Mouse (Mus musculus) neural tube, embryonic 14.5 days (tissue): ENCODE results near the gene Gm10306. TPM values are rescaled to one million over a fixed set of nuclear protein-coding genes. Genes with fewer than 3 reads are reported as not detected.

Source experiments
- ATAC-seq: fragments of 200-750 bp; cut with Nextera tagmentation; 2 replicates; pipeline ENCODE4 v1.8.0; 2017; ENCODE audit warnings: low read depth, mild to moderate bottlenecking, moderate TSS enrichment, moderate library complexity
- H3K27ac ChIP-seq: fragments of 300-500 bp; sonication (generic); 2 replicates; pipeline ENCODE4 v1.5.1; 2014; ENCODE audit warnings: low read depth, mild to moderate bottlenecking, control low read depth, low read length, moderate library complexity, mixed read lengths
- H3K27me3 ChIP-seq: fragments of 300-500 bp; sonication (generic); 2 replicates; pipeline ENCODE4 v1.6.1; 2014; ENCODE audit warnings: low read length; ENCODE audit not compliant: control insufficient read depth, insufficient read depth
- H3K36me3 ChIP-seq: fragments of 300-500 bp; sonication (generic); 2 replicates; pipeline ENCODE4 v1.6.1; 2014; ENCODE audit warnings: low read length, mixed read lengths; ENCODE audit not compliant: control insufficient read depth, insufficient read depth
- H3K4me1 ChIP-seq: fragments of 300-500 bp; sonication (generic); 2 replicates; pipeline ENCODE4 v1.6.1; 2014; ENCODE audit warnings: low read length; ENCODE audit not compliant: control insufficient read depth, insufficient read depth
- H3K4me2 ChIP-seq: fragments of 300-500 bp; sonication (generic); 2 replicates; pipeline ENCODE4 v1.6.1; 2014; ENCODE audit warnings: mild to moderate bottlenecking, low read depth, low read length, control low read depth
- H3K4me3 ChIP-seq: fragments of 300-500 bp; sonication (generic); 2 replicates; pipeline ENCODE4 v1.5.1; 2014; ENCODE audit warnings: low read depth, low read length, control low read depth, mixed read lengths
- H3K9ac ChIP-seq: fragments of 300-500 bp; sonication (generic); replicated peaks from 2 replicates; pipeline ENCODE4 v1.6.1; 2014; ENCODE audit warnings: low read depth, mild to moderate bottlenecking, control low read depth, low read length, mixed read lengths
- H3K9me3 ChIP-seq: fragments of 300-500 bp; sonication (generic); 2 replicates; pipeline ENCODE4 v1.6.1; 2016; ENCODE audit warnings: low read length; ENCODE audit not compliant: control insufficient read depth
- WGBS: fragments of 180-500 bp; shearing (Covaris S2); extraction: QIAGEN DNeasy Blood & Tissue Kit; methylation state at CpG from one replicate; pipeline ENCODE4 v1.1.7; 2014; 5-methylcytosine and 5-hydroxymethylcytosine counted together
- polyA plus RNA-seq: library from polyadenylated mRNA; unstranded; fragments of >200 nt; fragmentation: Nextera tagmentation; extraction: Ambion mirVana; gene quantifications from 2 replicates; pipeline ENCODE4 v1.2.1, GENCODE M21; 2014

The Gm10306 gene
- 0.62 TPM in 1 of 2 replicates, not detected in the other for polyA plus RNA-seq

- peak within 1 kb of the TSS; percentile 55 for H3K4me2 ChIP-seq
- WGBS = 1% methylated on average over 82 of the region's 83 CpGs
- H3K4me3 ChIP-seq = peak within 1 kb of the TSS; percentile 96
- H3K27ac ChIP-seq = peak within 1 kb of the TSS; percentile 89
- no peaks in the 10 kb centered on the region for H3K9me3 ChIP-seq
- H3K36me3 ChIP-seq = no peaks in the 10 kb centered on the region
- peak; percentile 98 for ATAC-seq
- peaks cover 2% of the 10 kb centered on the region; the same call in 1 of the 2 replicates for H3K27me3 ChIP-seq
- peaks cover 9% of the 10 kb centered on the region for H3K4me1 ChIP-seq
- H3K9ac ChIP-seq = peak within 1 kb of the TSS; percentile 87
Measured at GRCm38 (mm10) chr4:94556265-94557054, at the start of gene Gm10306, which contains the start of gene Caap1. TSS of gene Gm10306 (plus strand) at chr4:94556546. TSS of gene Caap1 (minus strand) at chr4:94556796.

- no peaks in the 10 kb centered on the region for H3K4me1 ChIP-seq
- H3K9ac ChIP-seq = no peak overlapping the region
- WGBS = 75% methylated on average over 3 of the region's 3 CpGs
- 0 out of 2 replicates have a peak, but pooled peaks cover 2% of the 10 kb centered on the region for H3K36me3 ChIP-seq
- ATAC-seq = no peak
- no peaks in the 10 kb centered on the region for H3K9me3 ChIP-seq
- H3K27me3 ChIP-seq = no peaks in the 10 kb centered on the region
- H3K4me2 ChIP-seq = no peak overlapping the region
- H3K4me3 ChIP-seq = no peak overlapping the region
- H3K27ac ChIP-seq = no peak overlapping the region
Measured at GRCm38 (mm10) chr4:94515366-94515765, 41.0 kb upstream of the Gm10306 start.

- H3K27me3 ChIP-seq = no peaks in the 10 kb centered on the region
- H3K36me3 ChIP-seq = no peaks in the 10 kb centered on the region
- no peak overlapping the region for H3K4me2 ChIP-seq
- no peaks in the 10 kb centered on the region for H3K9me3 ChIP-seq
- 66% methylated on average over 4 of the region's 4 CpGs for WGBS
- H3K27ac ChIP-seq = no peak overlapping the region
- no peak overlapping the region for H3K9ac ChIP-seq
- H3K4me1 ChIP-seq = no peaks in the 10 kb centered on the region
- peak; percentile 72; the same call in 1 of the 2 replicates for ATAC-seq
- no peak overlapping the region for H3K4me3 ChIP-seq
Measured at GRCm38 (mm10) chr4:94517631-94518030, 38.7 kb upstream of the Gm10306 start.

- no peaks in the 10 kb centered on the region for H3K9me3 ChIP-seq
- no peak for ATAC-seq
- no peaks in the 10 kb centered on the region for H3K4me1 ChIP-seq
- no peak overlapping the region for H3K9ac ChIP-seq
- no peak overlapping the region for H3K27ac ChIP-seq
- H3K4me3 ChIP-seq = no peak overlapping the region
- H3K4me2 ChIP-seq = no peak overlapping the region
- H3K27me3 ChIP-seq = no peaks in the 10 kb centered on the region
- H3K36me3 ChIP-seq = no peaks in the 10 kb centered on the region
Measured at GRCm38 (mm10) chr4:94523321-94523720, 33.0 kb upstream of the Gm10306 start.

- Histone ChIP-seq H3K36me3 (no peaks in the 10 kb centered on the region), H3K9me3 (no peaks in the 10 kb centered on the region), H3K9ac (no peak overlapping the region), H3K27me3 (no peaks in the 10 kb centered on the region), H3K4me3 (no peak overlapping the region), H3K4me2 (no peak overlapping the region), H3K4me1 (no peaks in the 10 kb centered on the region), H3K27ac (no peak overlapping the region)
- no peak for ATAC-seq
- WGBS = 86% methylated on average over 1 of the region's 1 CpGs
Measured at GRCm38 (mm10) chr4:94529448-94529847, 26.9 kb upstream of the Gm10306 start.

GRCm38 (mm10) chr4:94533205-94533604 is 23.1 kb upstream of the Gm10306 start:
- Histone ChIP-seq H3K27me3 (no peaks in the 10 kb centered on the region), H3K9me3 (no peaks in the 10 kb centered on the region), H3K4me3 (no peak overlapping the region), H3K36me3 (no peaks in the 10 kb centered on the region), H3K27ac (no peak overlapping the region), H3K4me2 (no peak overlapping the region), H3K4me1 (no peaks in the 10 kb centered on the region), H3K9ac (no peak overlapping the region)
- no peak for ATAC-seq

GRCm38 (mm10) chr4:94543041-94543440 is 13.3 kb upstream of the Gm10306 start:
- no peak overlapping the region for H3K27ac ChIP-seq
- no peak overlapping the region for H3K9ac ChIP-seq
- no peak for ATAC-seq
- no peaks in the 10 kb centered on the region for H3K4me1 ChIP-seq
- WGBS = 95% methylated on average over 4 of the region's 4 CpGs
- H3K9me3 ChIP-seq = no peaks in the 10 kb centered on the region
- no peak overlapping the region for H3K4me2 ChIP-seq
- H3K4me3 ChIP-seq = no peak overlapping the region
- H3K36me3 ChIP-seq = peaks cover 15% of the 10 kb centered on the region
- H3K27me3 ChIP-seq = no peaks in the 10 kb centered on the region

GRCm38 (mm10) chr4:94544321-94544720 is 12.0 kb upstream of the Gm10306 start:
- WGBS = 36% methylated on average over 7 of the region's 7 CpGs
- no peak overlapping the region for H3K9ac ChIP-seq
- H3K36me3 ChIP-seq = peaks cover 15% of the 10 kb centered on the region

GRCm38 (mm10) chr4:94554955-94555494 is 1.3 kb upstream of the Gm10306 start:
- Histone ChIP-seq H3K27me3 (peaks cover 2% of the 10 kb centered on the region; the same call in 1 of the 2 replicates), H3K9ac (no peak overlapping the region), H3K4me2 (peak overlapping the region; percentile 55), H3K4me3 (no peak overlapping the region), H3K36me3 (no peaks in the 10 kb centered on the region), H3K9me3 (no peaks in the 10 kb centered on the region), H3K4me1 (peaks cover 9% of the 10 kb centered on the region), H3K27ac (no peak overlapping the region)
- WGBS = 90% methylated on average over 5 of the region's 5 CpGs
- ATAC-seq = no peak

More at GRCm38 (mm10) chr4:94544321-94544720, 12.0 kb upstream of the Gm10306 start:
- Histone ChIP-seq H3K4me3 (no peak overlapping the region), H3K27me3 (no peaks in the 10 kb centered on the region), H3K4me1 (no peaks in the 10 kb centered on the region), H3K27ac (no peak overlapping the region), H3K4me2 (no peak overlapping the region), H3K9me3 (no peaks in the 10 kb centered on the region)
- no peak for ATAC-seq
